Mouse (Mus musculus) MEL (cell line): ENCODE measurements around the gene Plxna4. TPM values are rescaled to one million over a fixed set of nuclear protein-coding genes. Genes with fewer than 3 reads are reported as not detected.

Experiments used
- DNase-seq: peaks from one replicate; pipeline ENCODE4 v3.0.0; 2011; ENCODE audit warnings: low read depth, low spot score
- H3K27ac ChIP-seq: 2 replicates; pipeline ENCODE4 v1.5.1; 2012; ENCODE audit warnings: low read depth, mild to moderate bottlenecking, control low read depth, low read length, moderate library complexity; ENCODE audit not compliant: control insufficient read depth
- H3K27me3 ChIP-seq, 2 experiments: fragments of 150-350 bp in 1 of 2; sonication (generic) in 1 of 2; 2 replicates each; pipeline ENCODE4 v1.6.1; 2012; ENCODE audit warnings: low read length in 2 of 2, mild to moderate bottlenecking in 2 of 2, improper control_type of control experiment in 1 of 2, moderate library complexity in 1 of 2; ENCODE audit not compliant: insufficient read depth in 2 of 2, control insufficient read depth in 1 of 2
- H3K36me3 ChIP-seq, 2 experiments: 2 replicates each; pipeline ENCODE4 v1.6.1; 2012 to 2014; ENCODE audit warnings: low read length in 2 of 2, improper control_type of control experiment in 1 of 2, inconsistent platforms in 1 of 2, mild to moderate bottlenecking in 1 of 2; ENCODE audit not compliant: insufficient read depth in 2 of 2, control insufficient read depth in 1 of 2
- H3K4me1 ChIP-seq, 2 experiments: fragments of 150-350 bp in 1 of 2; sonication (generic) in 1 of 2; 2 replicates each; pipeline ENCODE4 v1.6.1; 2012; ENCODE audit warnings: low read length in 2 of 2, improper control_type of control experiment in 1 of 2, mild to moderate bottlenecking in 1 of 2; ENCODE audit not compliant: insufficient read depth in 2 of 2, control insufficient read depth in 1 of 2
- H3K4me3 ChIP-seq, 2 experiments: fragments of 150-350 bp in 1 of 2; sonication (generic) in 1 of 2; 2 replicates each; pipeline ENCODE4 v1.5.1; 2012; ENCODE audit warnings: low read depth in 2 of 2, low read length in 2 of 2, mild to moderate bottlenecking in 2 of 2, moderate library complexity in 2 of 2, control low read depth in 1 of 2, improper control_type of control experiment in 1 of 2; ENCODE audit not compliant: control insufficient read depth in 1 of 2, insufficient read depth in 1 of 2
- H3K79me2 ChIP-seq: 2 replicates; pipeline ENCODE4 v1.6.1; 2012; ENCODE audit warnings: mild to moderate bottlenecking, low read length, moderate library complexity; ENCODE audit not compliant: control insufficient read depth, poor library complexity, insufficient read depth
- H3K9ac ChIP-seq: 2 replicates; pipeline ENCODE4 v1.6.1; 2012; ENCODE audit warnings: low read depth, mild to moderate bottlenecking, control low read depth, low read length, moderate library complexity; ENCODE audit not compliant: control insufficient read depth, poor library complexity, severe bottlenecking
- H3K9me3 ChIP-seq: fragments of 150-350 bp; sonication (generic); replicated peaks from 2 replicates; pipeline ENCODE4 v1.6.1; 2012; ENCODE audit warnings: mild to moderate bottlenecking, low read length, improper control_type of control experiment, moderate library complexity; ENCODE audit not compliant: insufficient read depth
- BHLHE40 ChIP-seq: IDR thresholded peaks from 2 replicates; pipeline ENCODE4 v1.6.1; 2012; ENCODE audit warnings: low read depth, mild to moderate bottlenecking, inconsistent platforms, low read length, improper control_type of control experiment, borderline replicate concordance
- CHD1 ChIP-seq: IDR thresholded peaks from 2 replicates; pipeline ENCODE4 v1.6.1; 2012; ENCODE audit warnings: low read depth, mild to moderate bottlenecking, inconsistent platforms, low read length, improper control_type of control experiment
- CHD2 ChIP-seq: IDR thresholded peaks from 2 replicates; pipeline ENCODE4 v1.6.1; 2011; ENCODE audit warnings: low read length, improper control_type of control experiment
- E2F4 ChIP-seq: IDR thresholded peaks from 2 replicates; pipeline ENCODE4 v1.6.1; 2011; ENCODE audit warnings: low read depth, low read length, improper control_type of control experiment, borderline replicate concordance
- ELF1 ChIP-seq: IDR thresholded peaks from 2 replicates; pipeline ENCODE4 v1.6.1; 2014; ENCODE audit warnings: low read depth, mild to moderate bottlenecking, inconsistent platforms, low read length, improper control_type of control experiment, moderate library complexity
- EP300 ChIP-seq, 2 experiments: IDR thresholded peaks; 2 replicates each; pipeline ENCODE4 v1.6.1; 2011; ENCODE audit warnings: improper control_type of control experiment in 2 of 2, low read length in 2 of 2, low read depth in 1 of 2, mild to moderate bottlenecking in 1 of 2
- GABPA ChIP-seq: IDR thresholded peaks from 2 replicates; pipeline ENCODE4 v1.6.1; 2012; ENCODE audit warnings: low read depth, mild to moderate bottlenecking, inconsistent platforms, low read length, improper control_type of control experiment, moderate library complexity
- HCFC1 ChIP-seq: IDR thresholded peaks from 2 replicates; pipeline ENCODE4 v1.6.1; 2012; ENCODE audit warnings: low read depth, mild to moderate bottlenecking, inconsistent platforms, low read length, improper control_type of control experiment, moderate library complexity
- JUND ChIP-seq: IDR thresholded peaks from 2 replicates; pipeline ENCODE4 v1.6.1; 2011; ENCODE audit warnings: low read depth, mild to moderate bottlenecking, improper control_type of control experiment, low read length
- KAT2A ChIP-seq: conservative IDR thresholded peaks from 2 replicates; pipeline ENCODE4 v1.6.1; 2012; ENCODE audit warnings: low read depth, low read length, improper control_type of control experiment, inconsistent platforms
- MAFK ChIP-seq: IDR thresholded peaks from 2 replicates; pipeline ENCODE4 v1.6.1; 2011; ENCODE audit warnings: low read depth, mild to moderate bottlenecking, low read length, improper control_type of control experiment, borderline replicate concordance
- MAX ChIP-seq: IDR thresholded peaks from 2 replicates; pipeline ENCODE4 v1.6.1; 2011; ENCODE audit warnings: low read length, improper control_type of control experiment
- MAZ ChIP-seq: IDR thresholded peaks from 2 replicates; pipeline ENCODE4 v1.6.1; 2012; ENCODE audit warnings: low read depth, mild to moderate bottlenecking, inconsistent platforms, low read length, improper control_type of control experiment
- MEF2A ChIP-seq: IDR thresholded peaks from 2 replicates; pipeline ENCODE4 v1.6.1; 2014; ENCODE audit warnings: low read depth, mild to moderate bottlenecking, inconsistent platforms, low read length, improper control_type of control experiment; ENCODE audit not compliant: poor library complexity, insufficient replicate concordance, severe bottlenecking; ENCODE audit errors: extremely low read depth
- MYB ChIP-seq: IDR thresholded peaks from 2 replicates; pipeline ENCODE4 v1.6.1; 2011; ENCODE audit warnings: mild to moderate bottlenecking, low read depth, low read length, improper control_type of control experiment
- MYC ChIP-seq: IDR thresholded peaks from 2 replicates; pipeline ENCODE4 v1.6.1; 2011; ENCODE audit warnings: low read depth, mild to moderate bottlenecking, low read length, improper control_type of control experiment, moderate library complexity
- NELFE ChIP-seq: IDR thresholded peaks from 2 replicates; pipeline ENCODE4 v1.6.1; 2011; ENCODE audit warnings: low read depth, low read length, improper control_type of control experiment
- POLR2A ChIP-seq, 2 experiments: IDR thresholded peaks; 2 replicates each; pipeline ENCODE4 v1.6.1; 2011 to 2012; ENCODE audit warnings: low read length in 2 of 2, mild to moderate bottlenecking in 2 of 2, control low read depth in 1 of 2, improper control_type of control experiment in 1 of 2, low read depth in 1 of 2, moderate library complexity in 1 of 2; ENCODE audit not compliant: control insufficient read depth in 1 of 2, insufficient read depth in 1 of 2, poor library complexity in 1 of 2
- POLR2AphosphoS2 ChIP-seq: IDR thresholded peaks from 2 replicates; pipeline ENCODE4 v1.6.1; 2011; ENCODE audit warnings: low read length, improper control_type of control experiment
- POLR2AphosphoS5 ChIP-seq: IDR thresholded peaks from 2 replicates; pipeline ENCODE4 v1.6.1; 2012; ENCODE audit warnings: low read depth, borderline replicate concordance, mild to moderate bottlenecking, inconsistent platforms, low read length, moderate library complexity, mixed read lengths
- RAD21 ChIP-seq: IDR thresholded peaks from 2 replicates; pipeline ENCODE4 v1.6.1; 2011; ENCODE audit warnings: mild to moderate bottlenecking, low read depth, low read length, improper control_type of control experiment
- RCOR1 ChIP-seq: IDR thresholded peaks from 2 replicates; pipeline ENCODE4 v1.6.1; 2012; ENCODE audit warnings: low read depth, mild to moderate bottlenecking, inconsistent platforms, low read length, improper control_type of control experiment
- SIN3A ChIP-seq: IDR thresholded peaks from 2 replicates; pipeline ENCODE4 v1.6.1; 2012; ENCODE audit warnings: low read length, improper control_type of control experiment, inconsistent platforms
- TBP ChIP-seq: IDR thresholded peaks from 2 replicates; pipeline ENCODE4 v1.8.0; 2011; ENCODE audit warnings: low read depth, low read length, improper control_type of control experiment
- TCF12 ChIP-seq: IDR thresholded peaks from 2 replicates; pipeline ENCODE4 v1.6.1; 2014; ENCODE audit warnings: low read depth, mild to moderate bottlenecking, inconsistent platforms, low read length, improper control_type of control experiment, moderate library complexity
- UBTF ChIP-seq: IDR thresholded peaks from 2 replicates; pipeline ENCODE4 v1.6.1; 2012; ENCODE audit warnings: low read depth, mild to moderate bottlenecking, inconsistent platforms, low read length, improper control_type of control experiment, moderate library complexity, borderline replicate concordance; ENCODE audit not compliant: insufficient read depth
- USF2 ChIP-seq, 2 experiments: IDR thresholded peaks; 2 replicates each; pipeline ENCODE4 v1.6.1; 2011 to 2012; ENCODE audit warnings: improper control_type of control experiment in 2 of 2, low read length in 2 of 2, borderline replicate concordance in 1 of 2, inconsistent platforms in 1 of 2, low read depth in 1 of 2, mild to moderate bottlenecking in 1 of 2; ENCODE audit not compliant: insufficient read depth in 1 of 2
- ZC3H11A ChIP-seq: IDR thresholded peaks from 2 replicates; pipeline ENCODE4 v1.6.1; 2012; ENCODE audit warnings: low read depth, mild to moderate bottlenecking, inconsistent platforms, low read length, improper control_type of control experiment
- ZNF384 ChIP-seq: IDR thresholded peaks from 2 replicates; pipeline ENCODE4 v1.6.1; 2012; ENCODE audit warnings: low read depth, mild to moderate bottlenecking, inconsistent platforms, low read length, improper control_type of control experiment
- polyA plus RNA-seq, 2 experiments: library from polyadenylated mRNA; stranded (reverse) in 1 of 2; unstranded in 1 of 2; fragments of >175 nt in 1 of 2; fragments of >200 nt in 1 of 2; gene quantifications; 2 replicates each; pipeline versions ENCODE4 v1.2.1 to v1.2.4; 2012; ENCODE audit warnings: low replicate concordance in 2 of 2, low read depth in 1 of 2; ENCODE audit not compliant: insufficient read length in 2 of 2, insufficient read depth in 1 of 2, missing spikeins in 1 of 2
- total RNA-seq: library from RNA; depleted of rRNA; stranded (reverse); fragments of 300-350 nt; gene quantifications from 2 replicates; pipeline ENCODE4 v1.2.3, GENCODE M21; 2012

The Plxna4 gene
- total and polyA plus RNA-seq, 3 experiments = 0.01 TPM; not detected in 2

- Histone ChIP-seq H3K27me3 (no peaks in the 10 kb centered on the region), H3K9me3 (no peaks in the 10 kb centered on the region), H3K79me2 (no peaks in the 10 kb centered on the region), H3K36me3 (no peaks in the 10 kb centered on the region), H3K9ac (no peak overlapping the region), H3K4me1 (no peaks in the 10 kb centered on the region), H3K4me3 (no peak overlapping the region), H3K27ac (no peak overlapping the region)
- TF ChIP-seq SIN3A (no peak), MAX (no peak), USF2 (IDR thresholded peaks at IDR 0.05; ENCODE audit: borderline replicate concordance in 1 of 2, insufficient read depth in 1 of 2, low read depth in 1 of 2, low read length in 2 of 2) (no peak), CHD2 (no peak), UBTF (no peak), MYB (no peak), POLR2AphosphoS5 (no peak), ELF1 (no peak), BHLHE40 (no peak), ZNF384 (no peak), EP300 (IDR thresholded peaks at IDR 0.05; ENCODE audit: low read depth in 1 of 2, low read length in 2 of 2) (no peak), CHD1 (no peak), MEF2A (no peak), E2F4 (no peak), TBP (no peak), KAT2A (no peak), POLR2AphosphoS2 (no peak), MAFK (no peak), TCF12 (no peak)
- no peak for DNase-seq
These were observed 408.5 kb downstream of the Plxna4 start for GRCm38 (mm10) chr6:32179346-32180011.

DNA sequence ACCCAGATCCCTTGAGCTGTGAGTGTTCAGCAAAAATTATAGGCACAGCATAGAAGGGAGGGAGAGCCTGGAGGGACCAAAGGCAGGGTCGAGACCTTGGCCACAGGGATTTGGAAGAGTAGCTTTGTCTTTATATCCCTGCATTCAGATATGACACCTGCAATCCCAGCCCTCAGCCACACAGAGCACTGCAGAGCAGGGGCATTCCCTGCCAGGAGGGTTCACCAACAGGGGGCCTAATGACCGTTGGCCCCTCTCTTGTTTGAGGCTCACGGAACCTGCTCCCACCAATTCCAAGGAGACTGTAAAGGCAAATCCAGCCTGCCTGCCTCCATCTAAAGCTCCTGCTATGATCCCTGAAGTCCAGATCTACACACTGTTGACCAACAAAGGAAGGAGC is 410.1 kb downstream of the Plxna4 start:
- no peak overlapping the region for H3K4me3 ChIP-seq
- no peak for DNase-seq
- no peaks in the 10 kb centered on the region for H3K36me3 ChIP-seq
- no peaks in the 10 kb centered on the region for H3K9me3 ChIP-seq
- TF ChIP-seq TBP (no peak), ELF1 (no peak), CHD1 (no peak), NELFE (no peak), MAX (no peak), ZC3H11A (no peak), JUND (no peak), RAD21 (no peak), HCFC1 (no peak), USF2 (IDR thresholded peaks at IDR 0.05; ENCODE audit: borderline replicate concordance in 1 of 2, insufficient read depth in 1 of 2, low read depth in 1 of 2, low read length in 2 of 2) (no peak), POLR2A (IDR thresholded peaks at IDR 0.05; ENCODE audit: control insufficient read depth in 1 of 2, insufficient read depth in 1 of 2, low read depth in 1 of 2, low read length in 2 of 2, poor library complexity in 1 of 2) (no peak), CHD2 (no peak), EP300 (IDR thresholded peaks at IDR 0.05; ENCODE audit: low read depth in 1 of 2, low read length in 2 of 2) (no peak), SIN3A (no peak), MAZ (no peak), POLR2AphosphoS2 (no peak), RCOR1 (no peak), GABPA (no peak), MYC (no peak)
- no peak overlapping the region for H3K9ac ChIP-seq
- H3K27me3 ChIP-seq = no peaks in the 10 kb centered on the region
- H3K27ac ChIP-seq = no peak overlapping the region
- no peaks in the 10 kb centered on the region for H3K4me1 ChIP-seq
- H3K79me2 ChIP-seq = no peaks in the 10 kb centered on the region
